Mouse (Mus musculus): ENCODE data around the gene Fam102a. TPM values are rescaled to one million over a fixed set of nuclear protein-coding genes. Genes with fewer than 3 reads are reported as not detected.

Fam102a gene
- polyA plus RNA-seq, 1 experiment from 2014 or later = 6.8 TPM

GRCm38 (mm10) chr2:32575586-32576160, 40.5 kb downstream of the Fam102a start, which contains the start of gene 9430097D07Rik:
Gene 9430097D07Rik, minus strand, starts transcription at chr2:32575684.
- H3K4me3 ChIP-seq = peak within 1 kb of the TSS; percentile 68
- H3K9me3 ChIP-seq (replicated peaks) = no peaks in the 10 kb centered on the region
- H3K4me1 ChIP-seq = peaks cover 35% of the 10 kb centered on the region
- peaks cover 12% of the 10 kb centered on the region for H3K36me3 ChIP-seq
- peaks cover 49% of the 10 kb centered on the region for H3K27me3 ChIP-seq (ENCODE audit: low read depth, poor library complexity, severe bottlenecking)
- H3K27ac ChIP-seq (replicated peaks) = peak within 1 kb of the TSS; percentile 50; the same call in 1 of the 2 replicates
- 4% methylated on average over 28 of the region's 28 CpGs for WGBS
- peak; percentile 75 for DNase-seq (ENCODE audit: low spot score)

GRCm38 (mm10) chr2:32576532-32576931, 41.4 kb downstream of the Fam102a start:
- DNase-seq (ENCODE audit: low spot score) = no peak
- H3K27ac ChIP-seq (replicated peaks) = no peak overlapping the region
- peaks cover 12% of the 10 kb centered on the region for H3K36me3 ChIP-seq
- WGBS = 88% methylated on average over 9 of the region's 9 CpGs
- H3K4me3 ChIP-seq = no peak overlapping the region
- H3K9me3 ChIP-seq (replicated peaks) = no peaks in the 10 kb centered on the region
- H3K27me3 ChIP-seq (ENCODE audit: low read depth, poor library complexity, severe bottlenecking) = peaks cover 52% of the 10 kb centered on the region
- H3K4me1 ChIP-seq = peaks cover 29% of the 10 kb centered on the region

GRCm38 (mm10) chr2:32578146-32579046, 43.3 kb downstream of the Fam102a start:
- no peak for DNase-seq (ENCODE audit: low spot score)
- H3K4me3 ChIP-seq = no peak overlapping the region
- H3K36me3 ChIP-seq = peaks cover under 1% of the 10 kb centered on the region; the same call in 1 of the 2 replicates
- H3K27me3 ChIP-seq (ENCODE audit: low read depth, poor library complexity, severe bottlenecking) = peaks cover 66% of the 10 kb centered on the region
- WGBS = 50% methylated on average over 23 of the region's 30 CpGs
- peaks cover 22% of the 10 kb centered on the region for H3K4me1 ChIP-seq
- H3K27ac ChIP-seq (replicated peaks) = no peak overlapping the region
- no peaks in the 10 kb centered on the region for H3K9me3 ChIP-seq (replicated peaks)

GRCm38 (mm10) chr2:32581450-32582095, 46.4 kb downstream of the Fam102a start:
- peaks cover 77% of the 10 kb centered on the region for H3K27me3 ChIP-seq (ENCODE audit: low read depth, poor library complexity, severe bottlenecking)
- no peak overlapping the region for H3K27ac ChIP-seq (replicated peaks)

GRCm38 (mm10) chr2:32582830-32583799, 48.0 kb downstream of the Fam102a start:
- peak overlapping the region; percentile 10 for H3K27ac ChIP-seq (replicated peaks)
- WGBS = 15% methylated on average over 37 of the region's 37 CpGs
- peaks cover 33% of the 10 kb centered on the region for H3K4me1 ChIP-seq
- no peaks in the 10 kb centered on the region for H3K36me3 ChIP-seq
- peaks cover 69% of the 10 kb centered on the region for H3K27me3 ChIP-seq (ENCODE audit: low read depth, poor library complexity, severe bottlenecking)
- peak; percentile 84 for DNase-seq (ENCODE audit: low spot score)
- H3K9me3 ChIP-seq (replicated peaks) = no peaks in the 10 kb centered on the region
- peak overlapping the region; percentile 39 for H3K4me3 ChIP-seq

More at GRCm38 (mm10) chr2:32581450-32582095, 46.4 kb downstream of the Fam102a start:
- Histone ChIP-seq H3K36me3 (no peaks in the 10 kb centered on the region), H3K4me1 (peaks cover 17% of the 10 kb centered on the region), H3K9me3 (replicated peaks) (no peaks in the 10 kb centered on the region), H3K4me3 (peak overlapping the region; percentile 47)
- WGBS = 36% methylated on average over 19 of the region's 19 CpGs
- DNase-seq (ENCODE audit: low spot score) = peak; percentile 50

GRCm38 (mm10) chr2:32585149-32585714, 50.1 kb downstream of the Fam102a start:
- 87% methylated on average over 7 of the region's 7 CpGs for WGBS
- H3K27me3 ChIP-seq (ENCODE audit: low read depth, poor library complexity, severe bottlenecking) = peaks cover 50% of the 10 kb centered on the region
- H3K27ac ChIP-seq (replicated peaks) = no peak overlapping the region
- peaks cover 39% of the 10 kb centered on the region for H3K4me1 ChIP-seq
- no peak for DNase-seq (ENCODE audit: low spot score)
- no peaks in the 10 kb centered on the region for H3K36me3 ChIP-seq
- no peaks in the 10 kb centered on the region for H3K9me3 ChIP-seq (replicated peaks)
- H3K4me3 ChIP-seq = no peak overlapping the region

GRCm38 (mm10) chr2:32586871-32587351, 51.8 kb downstream of the Fam102a start, which contains the start of gene St6galnac4:
Gene St6galnac4, plus strand, starts transcription at chr2:32587095.
- Histone ChIP-seq H3K36me3 (no peaks in the 10 kb centered on the region), H3K4me3 (peak within 1 kb of the TSS; percentile 60), H3K27ac (replicated peaks) (peak within 1 kb of the TSS; percentile 84), H3K4me1 (peaks cover 39% of the 10 kb centered on the region), H3K27me3 (ENCODE audit: low read depth, poor library complexity, severe bottlenecking) (peaks cover 42% of the 10 kb centered on the region), H3K9me3 (replicated peaks) (no peaks in the 10 kb centered on the region)
- WGBS = under 1% methylated on average over 38 of the region's 38 CpGs
- peak; percentile 95 for DNase-seq (ENCODE audit: low spot score)

GRCm38 (mm10) chr2:32587731-32588321, 52.7 kb downstream of the Fam102a start:
- WGBS = 49% methylated on average over 9 of the region's 9 CpGs
- H3K27me3 ChIP-seq (ENCODE audit: low read depth, poor library complexity, severe bottlenecking) = peaks cover 32% of the 10 kb centered on the region
- H3K4me3 ChIP-seq = peak overlapping the region; percentile 60
- no peaks in the 10 kb centered on the region for H3K9me3 ChIP-seq (replicated peaks)
- no peak for DNase-seq (ENCODE audit: low spot score)
- peaks cover 39% of the 10 kb centered on the region for H3K4me1 ChIP-seq
- H3K27ac ChIP-seq (replicated peaks) = no peak overlapping the region
- no peaks in the 10 kb centered on the region for H3K36me3 ChIP-seq

GRCm38 (mm10) chr2:32589213-32589795, 54.2 kb downstream of the Fam102a start:
- WGBS = 76% methylated on average over 11 of the region's 11 CpGs
- peaks cover 21% of the 10 kb centered on the region; the same call in 1 of the 2 replicates for H3K27me3 ChIP-seq (ENCODE audit: low read depth, poor library complexity, severe bottlenecking)
- H3K4me3 ChIP-seq = no peak overlapping the region
- peaks cover 3% of the 10 kb centered on the region; the same call in 1 of the 2 replicates for H3K36me3 ChIP-seq
- no peaks in the 10 kb centered on the region for H3K9me3 ChIP-seq (replicated peaks)
- H3K4me1 ChIP-seq = peaks cover 28% of the 10 kb centered on the region
- H3K27ac ChIP-seq (replicated peaks) = no peak overlapping the region
- no peak for DNase-seq (ENCODE audit: low spot score)

- H3K4me3 ChIP-seq = no peak overlapping the region
- H3K36me3 ChIP-seq = peaks cover 3% of the 10 kb centered on the region; the same call in 1 of the 2 replicates
- DNase-seq (ENCODE audit: low spot score) = no peak
- H3K9me3 ChIP-seq (replicated peaks) = no peaks in the 10 kb centered on the region
- H3K27me3 ChIP-seq (ENCODE audit: low read depth, poor library complexity, severe bottlenecking) = peaks cover 15% of the 10 kb centered on the region; the same call in 1 of the 2 replicates
- no peak overlapping the region for H3K27ac ChIP-seq (replicated peaks)
- 84% methylated on average over 10 of the region's 10 CpGs for WGBS
- peaks cover 28% of the 10 kb centered on the region for H3K4me1 ChIP-seq
Observed at GRCm38 (mm10) chr2:32590224-32590623, 55.1 kb downstream of the Fam102a start.

- H3K27ac ChIP-seq (replicated peaks) = no peak overlapping the region
- 82% methylated on average over 6 of the region's 6 CpGs for WGBS
- H3K36me3 ChIP-seq = peaks cover 3% of the 10 kb centered on the region; the same call in 1 of the 2 replicates
Observed at GRCm38 (mm10) chr2:32591249-32591648, 56.1 kb downstream of the Fam102a start.

More at GRCm38 (mm10) chr2:32591249-32591648, 56.1 kb downstream of the Fam102a start:
- no peak overlapping the region for H3K4me3 ChIP-seq
- DNase-seq (ENCODE audit: low spot score) = no peak
- no peaks in the 10 kb centered on the region for H3K9me3 ChIP-seq (replicated peaks)
- H3K4me1 ChIP-seq = peaks cover 28% of the 10 kb centered on the region
- H3K27me3 ChIP-seq (ENCODE audit: low read depth, poor library complexity, severe bottlenecking) = peaks cover 9% of the 10 kb centered on the region; the same call in 1 of the 2 replicates
